Mouse (Mus musculus) midbrain, embryonic 13.5 days (tissue): ENCODE results near the gene Gm20075. TPM values are rescaled to one million over a fixed set of nuclear protein-coding genes. Genes with fewer than 3 reads are reported as not detected.
"Not testable (repeated sequence)": the region's sequence is repeated elsewhere in the genome, so short reads cannot be mapped to it uniquely, and the experiment has no call there.

Source experiments
- ATAC-seq: fragments of 200-750 bp; cut with Nextera tagmentation; 2 replicates; pipeline ENCODE4 v1.8.0; 2017; ENCODE audit warnings: mild to moderate bottlenecking, moderate TSS enrichment, moderate library complexity
- H3K27ac ChIP-seq: fragments of 300-500 bp; sonication (generic); 2 replicates; pipeline ENCODE4 v1.5.1; 2015; ENCODE audit warnings: inconsistent platforms, mild to moderate bottlenecking, moderate library complexity
- H3K27me3 ChIP-seq: fragments of 300-500 bp; sonication (generic); 2 replicates; pipeline ENCODE4 v1.6.1; 2015; ENCODE audit warnings: mild to moderate bottlenecking, inconsistent platforms
- H3K36me3 ChIP-seq: fragments of 300-500 bp; sonication (generic); 2 replicates; pipeline ENCODE4 v1.6.1; 2015; ENCODE audit warnings: mild to moderate bottlenecking, inconsistent platforms
- H3K4me1 ChIP-seq: fragments of 300-500 bp; sonication (generic); replicated peaks from 2 replicates; pipeline ENCODE4 v1.6.1; 2015; ENCODE audit warnings: inconsistent platforms
- H3K4me2 ChIP-seq: fragments of 300-500 bp; sonication (generic); replicated peaks from 2 replicates; pipeline ENCODE4 v1.6.1; 2015; ENCODE audit warnings: moderate library complexity, mild to moderate bottlenecking, inconsistent platforms
- H3K4me3 ChIP-seq: fragments of 300-500 bp; sonication (generic); replicated peaks from 2 replicates; pipeline ENCODE4 v1.5.1; 2015; ENCODE audit warnings: mild to moderate bottlenecking, inconsistent platforms
- H3K9ac ChIP-seq: fragments of 300-500 bp; sonication (generic); replicated peaks from 2 replicates; pipeline ENCODE4 v1.6.1; 2015; ENCODE audit warnings: mild to moderate bottlenecking, inconsistent platforms
- H3K9me3 ChIP-seq: fragments of 300-500 bp; sonication (generic); 2 replicates; pipeline ENCODE4 v1.6.1; 2016; ENCODE audit warnings: mild to moderate bottlenecking, inconsistent platforms
- WGBS: fragments of 180-500 bp; shearing (Covaris S2); methylation state at CpG from one replicate; pipeline ENCODE4 v1.1.7; 2015; 5-methylcytosine and 5-hydroxymethylcytosine counted together
- polyA plus RNA-seq: library from polyadenylated mRNA; unstranded; fragments of >200 nt; fragmentation: Nextera tagmentation; extraction: Ambion mirVana; gene quantifications from 2 replicates; pipeline ENCODE4 v1.2.1, GENCODE M21; 2015

Gene Gm20075
- polyA plus RNA-seq = 32.5 and 39.0 TPM in 2 replicates

DNA sequence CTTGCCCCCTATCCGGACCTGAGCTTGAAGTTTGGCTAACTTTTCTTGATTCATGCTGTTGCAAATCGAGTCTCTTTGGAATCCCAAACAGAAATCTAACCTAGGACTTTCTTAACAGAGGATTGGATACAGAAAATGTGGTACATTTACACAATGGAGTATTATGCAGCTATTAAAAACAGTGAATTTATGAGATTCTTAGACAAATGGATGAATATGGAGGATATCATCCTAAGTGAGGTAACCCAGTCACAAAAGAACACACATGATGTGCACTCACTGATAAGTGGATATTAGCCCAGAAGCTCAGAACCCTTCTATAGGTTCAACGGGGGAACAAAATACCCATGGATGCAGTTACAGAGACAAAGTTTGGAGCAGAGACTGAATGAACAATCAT, at the start of gene Gm20075:
TSS of gene Gm20075 (minus strand) at position 101 of the 400 bp plus-strand sequence.
- WGBS = 87% methylated on average over 3 of the region's 3 CpGs

DNA sequence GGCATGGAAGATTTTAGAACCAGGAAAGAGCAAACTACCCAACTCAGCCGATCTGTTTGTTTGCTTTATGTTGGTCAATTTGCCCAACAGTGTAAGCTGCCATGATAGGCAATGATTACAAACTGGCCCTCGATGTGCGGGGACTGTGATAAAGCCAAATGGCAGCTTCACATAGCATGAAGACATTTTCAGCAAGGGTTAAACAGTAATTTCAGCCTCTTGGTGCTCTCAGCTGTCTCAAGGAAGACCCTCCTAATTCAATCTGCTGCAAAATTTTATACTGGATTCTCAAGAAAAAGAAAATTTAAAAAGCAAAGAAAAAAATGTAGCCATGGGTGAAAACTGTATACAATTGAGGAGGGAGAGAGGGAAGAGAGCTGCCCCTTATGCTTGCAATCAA, 47.9 kb upstream of the Gm20075 start:
- Histone ChIP-seq H3K27ac (no peak overlapping the region), H3K4me2 (no peak overlapping the region), H3K9ac (no peak overlapping the region), H3K4me3 (no peak overlapping the region), H3K4me1 (peaks cover 35% of the 10 kb centered on the region), H3K9me3 (no peaks in the 10 kb centered on the region), H3K27me3 (peaks cover 51% of the 10 kb centered on the region), H3K36me3 (no peaks in the 10 kb centered on the region)
- no peak for ATAC-seq
- 93% methylated on average over 3 of the region's 3 CpGs for WGBS

More for the DNA sequence above, at the start of gene Gm20075:
- ATAC-seq, H3K9ac ChIP-seq, H3K4me2 ChIP-seq, H3K36me3 ChIP-seq, H3K27ac ChIP-seq, H3K4me3 ChIP-seq, H3K4me1 ChIP-seq, H3K27me3 ChIP-seq, H3K9me3 ChIP-seq: not testable (repeated sequence)

DNA sequence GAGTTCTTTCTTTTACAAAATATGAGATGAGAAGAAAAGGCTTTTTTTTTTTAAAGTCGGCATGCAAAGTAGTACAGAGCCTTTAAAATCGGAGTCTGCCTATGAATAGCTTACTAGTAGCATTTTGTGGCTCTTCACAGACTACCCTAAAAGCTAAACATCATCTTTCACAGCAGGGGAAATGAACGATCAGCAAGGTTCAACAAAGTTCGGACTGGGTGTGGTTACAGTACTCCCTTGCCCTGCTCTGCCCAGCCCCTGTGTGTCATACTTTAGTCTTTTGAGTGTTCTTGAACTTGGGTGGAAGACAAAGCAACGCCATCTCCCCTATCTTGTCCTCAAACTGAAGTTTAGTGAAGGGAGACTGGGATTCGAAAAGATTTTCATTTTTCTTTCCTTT, 45.5 kb upstream of the Gm20075 start:
- 87% methylated on average over 6 of the region's 6 CpGs for WGBS
- no peaks in the 10 kb centered on the region for H3K9me3 ChIP-seq
- H3K4me3 ChIP-seq = no peak overlapping the region
- H3K4me1 ChIP-seq = peaks cover 16% of the 10 kb centered on the region
- no peak overlapping the region for H3K9ac ChIP-seq
- H3K4me2 ChIP-seq = no peak overlapping the region
- H3K36me3 ChIP-seq = no peaks in the 10 kb centered on the region
- ATAC-seq = no peak
- H3K27ac ChIP-seq = no peak overlapping the region
- peaks cover 40% of the 10 kb centered on the region for H3K27me3 ChIP-seq

DNA sequence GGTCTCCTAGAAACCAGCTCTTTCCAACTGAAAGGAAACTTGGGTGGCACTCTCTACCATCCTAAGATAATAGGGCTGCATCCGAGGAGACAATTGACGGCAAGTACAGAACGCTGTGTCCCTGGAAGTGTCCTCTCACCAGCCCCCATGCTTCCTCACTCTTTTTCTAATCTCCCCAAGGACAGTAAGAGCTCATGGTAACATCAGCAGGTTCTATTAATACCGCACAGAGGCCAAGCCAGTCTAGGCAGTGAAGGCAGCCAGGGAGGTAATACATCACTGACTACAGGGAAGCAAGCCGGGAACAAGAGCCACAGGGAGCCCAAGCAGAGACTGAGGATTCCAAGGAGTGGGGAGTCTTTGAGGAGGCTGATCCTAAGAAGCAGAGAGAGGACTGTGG, 43.8 kb upstream of the Gm20075 start:
- H3K27ac ChIP-seq = no peak overlapping the region
- H3K4me3 ChIP-seq = no peak overlapping the region
- ATAC-seq = no peak
- peaks cover 24% of the 10 kb centered on the region for H3K27me3 ChIP-seq
- no peaks in the 10 kb centered on the region for H3K9me3 ChIP-seq
- H3K4me1 ChIP-seq = no peaks in the 10 kb centered on the region
- no peaks in the 10 kb centered on the region for H3K36me3 ChIP-seq
- H3K9ac ChIP-seq = no peak overlapping the region
- 76% methylated on average over 5 of the region's 5 CpGs for WGBS
- H3K4me2 ChIP-seq = no peak overlapping the region

DNA sequence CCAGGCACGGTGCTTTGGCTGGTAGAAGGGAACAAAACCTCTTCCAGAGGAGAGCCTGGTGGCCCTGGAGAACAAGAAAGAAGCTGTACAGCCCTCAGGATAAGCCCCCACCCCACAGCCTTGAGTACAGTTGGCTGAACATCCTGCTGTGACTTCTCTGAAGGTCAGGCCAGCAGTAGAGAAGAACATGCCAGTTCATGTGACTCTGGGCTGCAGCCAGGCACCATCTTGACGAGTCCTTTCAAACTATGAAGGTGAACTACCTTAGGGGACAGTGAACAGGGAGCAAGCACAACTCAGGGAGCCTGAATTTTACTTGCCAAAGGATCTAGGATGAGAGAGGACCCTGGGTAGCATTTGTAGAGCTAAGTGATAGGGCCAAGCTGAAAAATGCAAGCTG, 31.5 kb upstream of the Gm20075 start:
- ATAC-seq = no peak
- Histone ChIP-seq H3K9ac (no peak overlapping the region), H3K27me3 (no peaks in the 10 kb centered on the region), H3K4me1 (no peaks in the 10 kb centered on the region), H3K36me3 (no peaks in the 10 kb centered on the region), H3K27ac (no peak overlapping the region), H3K4me2 (no peak overlapping the region), H3K9me3 (no peaks in the 10 kb centered on the region), H3K4me3 (no peak overlapping the region)
- WGBS = 83% methylated on average over 2 of the region's 2 CpGs

DNA sequence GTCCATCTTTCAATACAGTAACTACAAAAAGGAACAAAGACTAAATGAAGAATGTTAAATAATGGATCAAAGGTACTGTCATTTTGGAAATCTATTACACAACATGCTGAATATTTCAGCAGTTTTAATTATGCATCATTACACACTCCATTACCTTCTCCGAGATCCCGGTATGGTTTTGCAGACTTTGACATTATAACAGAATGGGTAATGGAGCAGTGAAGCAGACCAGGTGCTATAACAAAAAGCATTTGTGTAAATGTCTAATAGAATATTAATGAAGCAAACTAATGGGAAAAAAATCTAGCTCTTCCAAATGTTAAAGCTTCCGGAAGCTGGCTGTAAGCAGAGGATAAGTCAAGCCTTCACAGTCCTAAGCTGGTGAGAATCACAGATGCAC, 29.6 kb upstream of the Gm20075 start:
- Histone ChIP-seq H3K27me3 (no peaks in the 10 kb centered on the region), H3K9me3 (no peaks in the 10 kb centered on the region), H3K9ac (no peak overlapping the region), H3K36me3 (no peaks in the 10 kb centered on the region), H3K4me2 (no peak overlapping the region), H3K4me1 (no peaks in the 10 kb centered on the region), H3K4me3 (no peak overlapping the region), H3K27ac (no peak overlapping the region)
- ATAC-seq = no peak
- WGBS = 41% methylated on average over 3 of the region's 3 CpGs

DNA sequence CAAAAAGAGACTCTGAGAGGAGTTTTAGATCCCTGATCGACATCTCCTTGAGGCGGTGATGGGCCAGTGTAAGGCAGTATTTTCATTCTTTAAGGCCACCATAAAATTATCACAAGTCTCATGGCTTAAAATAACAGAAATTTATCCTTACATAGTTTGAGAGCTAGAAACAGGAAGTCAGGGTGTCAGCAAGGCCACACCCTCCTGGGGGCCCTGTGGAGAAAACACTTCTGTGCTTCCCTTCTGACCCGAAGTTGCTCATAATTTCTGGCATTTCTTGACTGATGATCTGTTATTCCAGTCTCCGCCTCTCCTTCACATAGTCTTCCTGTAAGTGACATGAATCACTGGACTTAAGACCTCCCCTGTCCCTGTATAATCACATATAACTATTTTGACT, 25.2 kb upstream of the Gm20075 start:
- no peaks in the 10 kb centered on the region for H3K36me3 ChIP-seq
- no peaks in the 10 kb centered on the region for H3K27me3 ChIP-seq
- no peak overlapping the region for H3K4me2 ChIP-seq
- no peak overlapping the region for H3K27ac ChIP-seq
- H3K4me3 ChIP-seq = no peak overlapping the region
- no peaks in the 10 kb centered on the region for H3K4me1 ChIP-seq
- ATAC-seq = no peak
- 95% methylated on average over 4 of the region's 4 CpGs for WGBS
- H3K9ac ChIP-seq = no peak overlapping the region
- no peaks in the 10 kb centered on the region for H3K9me3 ChIP-seq

DNA sequence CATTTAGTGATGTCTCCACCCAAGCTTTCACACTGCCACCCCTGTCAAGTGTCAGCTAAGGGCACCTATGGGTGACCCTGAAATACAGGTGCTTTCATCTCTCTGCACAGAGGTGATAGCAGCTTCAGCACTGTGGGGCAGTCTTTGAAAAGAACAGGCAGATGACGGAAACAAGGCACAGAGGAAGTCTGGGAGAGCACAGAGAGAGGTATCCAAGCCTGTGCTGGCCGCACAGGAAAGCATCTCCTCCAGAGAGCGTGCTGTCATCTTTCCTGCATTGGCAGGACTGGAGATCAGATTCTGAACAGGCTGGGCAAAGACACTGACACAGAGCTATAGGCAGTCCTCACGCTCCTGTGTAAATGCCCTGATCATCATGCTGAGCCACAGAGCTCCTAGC, 9.8 kb upstream of the Gm20075 start:
- no peak overlapping the region for H3K9ac ChIP-seq
- no peak overlapping the region for H3K4me2 ChIP-seq
- 70% methylated on average over 4 of the region's 4 CpGs for WGBS
- H3K27me3 ChIP-seq = no peaks in the 10 kb centered on the region
- H3K9me3 ChIP-seq = no peaks in the 10 kb centered on the region
- no peaks in the 10 kb centered on the region for H3K36me3 ChIP-seq
- H3K4me1 ChIP-seq = no peaks in the 10 kb centered on the region
- no peak overlapping the region for H3K27ac ChIP-seq
- H3K4me3 ChIP-seq = no peak overlapping the region
- ATAC-seq = no peak

DNA sequence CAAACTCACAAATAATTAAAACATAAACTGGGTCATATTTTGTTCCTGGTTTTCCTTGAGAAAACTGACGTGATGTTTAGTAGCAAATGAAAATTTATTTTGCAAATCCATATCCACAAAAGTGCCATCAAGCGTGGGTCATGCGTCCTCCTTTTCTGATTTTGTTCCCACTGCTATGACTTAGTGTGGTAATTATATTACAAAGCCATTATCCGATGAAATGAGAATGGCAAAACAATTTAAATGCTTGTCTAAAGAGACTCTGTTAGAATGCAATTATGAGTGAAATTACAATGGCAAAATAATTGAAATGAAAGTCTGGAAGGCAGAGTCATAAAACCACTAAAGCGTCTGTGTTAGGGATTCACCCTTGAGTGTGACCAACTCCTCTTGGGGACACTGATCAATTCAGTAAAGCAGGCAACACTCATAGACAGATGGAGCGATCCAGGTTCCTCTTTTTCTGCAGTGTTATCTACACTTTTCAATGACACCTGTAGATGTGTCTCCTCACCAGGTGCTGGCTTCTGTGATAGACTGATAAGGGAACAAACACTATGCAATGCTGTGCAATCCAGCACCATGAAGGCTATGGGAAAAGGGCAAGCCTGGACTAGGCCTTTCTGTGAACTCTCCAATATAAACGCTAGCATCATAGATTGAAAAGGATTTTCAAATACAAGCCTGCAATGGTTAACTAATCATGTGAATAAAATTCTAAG, 4.6 kb upstream of the Gm20075 start:
- Histone ChIP-seq H3K9me3 (no peaks in the 10 kb centered on the region), H3K4me3 (no peak overlapping the region), H3K4me1 (no peaks in the 10 kb centered on the region), H3K27ac (no peak overlapping the region), H3K9ac (no peak overlapping the region), H3K4me2 (no peak overlapping the region), H3K27me3 (no peaks in the 10 kb centered on the region), H3K36me3 (no peaks in the 10 kb centered on the region)
- WGBS = 88% methylated on average over 7 of the region's 7 CpGs
- ATAC-seq = no peak

DNA sequence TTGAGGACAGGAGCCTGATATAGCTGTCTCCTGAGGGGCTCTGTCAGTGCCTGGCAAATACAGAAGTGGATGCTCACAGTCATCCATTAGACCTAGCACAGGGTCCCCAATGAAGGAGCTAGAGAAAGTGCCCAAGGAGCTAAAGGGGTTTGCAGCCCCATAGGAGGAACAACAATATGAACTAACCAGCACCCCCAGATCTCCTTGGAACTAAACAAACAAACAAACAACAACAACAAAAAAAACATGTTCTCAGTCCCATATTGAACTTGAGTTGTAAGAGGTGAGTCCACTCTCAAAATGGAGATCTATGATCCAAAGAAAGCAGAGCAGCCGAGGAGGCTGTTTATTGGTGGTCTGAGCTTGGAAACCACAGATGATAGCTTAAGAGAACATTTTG, 578 bp upstream of the Gm20075 start, which contains the start of gene Gm17190:
TSS of gene Gm17190 (plus strand) at position 301 of the 400 bp plus-strand sequence.
- WGBS = 95% methylated on average over 1 of the region's 1 CpGs
- H3K27me3 ChIP-seq, H3K4me1 ChIP-seq, H3K36me3 ChIP-seq, H3K9ac ChIP-seq, H3K9me3 ChIP-seq, ATAC-seq, H3K4me3 ChIP-seq, H3K27ac ChIP-seq, H3K4me2 ChIP-seq: not testable (repeated sequence)

DNA sequence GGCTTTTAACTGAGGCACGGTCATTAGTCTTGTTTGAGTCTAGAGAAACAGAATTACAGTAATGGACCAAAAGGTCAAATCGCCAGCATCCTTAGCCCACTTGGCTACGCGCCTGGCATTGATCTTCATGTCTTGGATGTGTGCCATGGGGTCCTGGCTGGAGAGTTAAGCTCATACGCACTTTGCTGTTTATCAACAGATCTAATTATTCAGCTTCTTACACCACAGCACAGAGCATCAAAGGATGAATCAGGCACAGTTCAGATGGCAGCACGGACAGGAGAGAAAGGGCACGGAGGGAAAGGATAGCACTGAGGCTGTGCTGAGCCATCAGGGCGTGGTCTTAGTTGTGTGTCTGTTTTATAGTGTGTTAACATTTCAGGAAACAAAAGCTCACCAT, 7.6 kb downstream of the Gm20075 start:
- 55% methylated on average over 8 of the region's 8 CpGs for WGBS
- peaks cover 8% of the 10 kb centered on the region; the same call in 1 of the 2 replicates for H3K4me1 ChIP-seq
- 0 out of 2 replicates have a peak, but pooled peaks have one; percentile 37 for ATAC-seq
- no peaks in the 10 kb centered on the region for H3K9me3 ChIP-seq
- no peak overlapping the region for H3K4me3 ChIP-seq
- H3K9ac ChIP-seq = no peak overlapping the region
- no peaks in the 10 kb centered on the region for H3K36me3 ChIP-seq
- no peak overlapping the region for H3K4me2 ChIP-seq
- no peaks in the 10 kb centered on the region for H3K27me3 ChIP-seq
- H3K27ac ChIP-seq = no peak overlapping the region

DNA sequence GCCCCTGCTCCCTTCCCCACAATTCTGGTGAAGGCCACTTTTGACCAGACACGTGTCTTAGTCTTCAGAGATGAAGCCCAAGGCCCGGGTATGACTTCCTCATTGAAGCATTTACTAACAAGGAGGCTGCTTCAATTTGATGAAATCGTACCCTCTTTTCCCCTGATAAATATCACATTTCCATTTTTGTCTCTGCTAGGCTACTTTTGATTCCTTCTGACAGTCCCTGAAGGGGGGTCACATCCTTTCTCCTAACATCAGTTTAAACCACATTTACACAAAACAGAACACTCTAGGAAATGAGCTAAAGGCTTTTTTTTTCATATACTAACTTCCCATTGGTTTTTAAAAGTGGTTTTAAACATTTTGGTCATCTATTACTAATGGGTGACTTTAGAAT, 28.4 kb downstream of the Gm20075 start:
- Histone ChIP-seq H3K9ac (no peak overlapping the region), H3K4me1 (no peaks in the 10 kb centered on the region), H3K27ac (no peak overlapping the region), H3K36me3 (no peaks in the 10 kb centered on the region), H3K9me3 (no peaks in the 10 kb centered on the region), H3K4me3 (no peak overlapping the region), H3K27me3 (no peaks in the 10 kb centered on the region), H3K4me2 (no peak overlapping the region)
- ATAC-seq = no peak
- WGBS = 85% methylated on average over 3 of the region's 3 CpGs

DNA sequence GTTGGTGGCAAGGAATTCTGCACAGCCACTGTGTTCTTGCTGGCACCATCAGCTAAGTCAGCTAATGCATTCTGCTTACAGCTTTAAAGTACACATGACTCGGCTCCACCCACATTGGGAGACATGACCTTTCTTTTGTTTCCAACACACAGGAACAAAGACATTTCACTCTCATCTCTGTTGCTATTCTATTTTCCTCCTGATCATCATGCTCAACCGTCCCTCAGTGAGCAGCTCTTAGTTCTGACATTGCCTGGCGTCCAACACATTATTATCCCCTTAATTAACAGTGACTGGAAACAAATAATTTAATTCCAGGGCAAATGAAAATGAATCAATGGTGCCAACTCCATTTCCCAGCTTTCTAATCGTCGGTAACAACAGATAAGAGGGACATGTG, 35.8 kb downstream of the Gm20075 start:
- Histone ChIP-seq H3K9ac (no peak overlapping the region), H3K4me1 (0 out of 2 replicates have a peak, but pooled peaks cover 5% of the 10 kb centered on the region), H3K27ac (no peak overlapping the region), H3K4me3 (no peak overlapping the region), H3K9me3 (no peaks in the 10 kb centered on the region), H3K4me2 (no peak overlapping the region), H3K36me3 (no peaks in the 10 kb centered on the region), H3K27me3 (no peaks in the 10 kb centered on the region)
- no peak for ATAC-seq
- 35% methylated on average over 5 of the region's 5 CpGs for WGBS
